Mouse (Mus musculus): Measurements from ENCODE around the gene Adarb1.

- TF ChIP-seq POLR2A (IDR thresholded peaks at IDR 0.05; ENCODE audit: low read depth, low read length) (no peak), CTCF (conservative IDR thresholded peaks at IDR 0.05; ENCODE audit: insufficient read depth, insufficient read length, low read depth, low read length) (no peak)
Measured at GRCm38 (mm10) chr10:77300237-77300933, 117.7 kb downstream of the Adarb1 start.
